Mouse (Mus musculus) erythroblast, adult 5-6 weeks (primary cell): ENCODE results near the gene Klhl20. TPM values are rescaled to one million over a fixed set of nuclear protein-coding genes. Genes with fewer than 3 reads are reported as not detected.
A peak's percentile ranks its signal among the peaks of the same experiment; 100 is the strongest.

Experiments used
- ATAC-seq: replicated peaks from 2 replicates; pipeline ENCODE4 v1.8.0; 2016; ENCODE audit warnings: moderate number of reproducible peaks, mild to moderate bottlenecking, moderate TSS enrichment, inconsistent platforms; ENCODE audit not compliant: poor library complexity, low FRiP score, severe bottlenecking
- total RNA-seq, 2 experiments: library from RNA; stranded (forward) in 1 of 2; stranded (reverse) in 1 of 2; fragments of 150-400 nt in 1 of 2; fragments of 200-764, 138-1000 nt in 1 of 2; gene quantifications; 2 replicates each; pipeline versions ENCODE4 v1.2.3 to v1.2.4; 2015 to 2017; ENCODE audit warnings: low replicate concordance in 2 of 2

The Klhl20 gene
- total RNA-seq, 2 experiments from 2014 or later, result 4.2 to 8.1 TPM

DNA sequence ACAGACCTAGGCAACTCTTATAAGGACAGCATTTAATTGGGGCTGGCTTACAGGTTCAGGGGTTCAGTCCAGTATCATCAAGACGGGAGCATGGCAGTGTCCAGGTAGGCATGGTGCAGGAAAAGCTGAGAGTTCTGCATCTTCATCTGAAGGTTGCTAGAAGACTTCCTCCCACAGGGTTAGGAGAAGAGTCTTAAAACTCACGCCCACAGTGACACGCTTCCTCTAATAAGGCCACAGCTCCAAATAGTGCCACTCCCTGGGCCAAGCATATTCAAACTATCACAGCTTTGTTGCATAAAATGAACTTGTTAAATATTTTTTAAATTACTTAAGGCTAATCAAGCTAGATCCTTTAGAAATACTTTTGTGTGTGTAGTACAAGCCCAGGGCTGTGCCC is 54.1 kb downstream of the Klhl20 start:
- no peak for ATAC-seq

- ATAC-seq, result no peak
These were observed 55.1 kb downstream of the Klhl20 start for GRCm38 (mm10) chr1:161076238-161076637.

- ATAC-seq, result peak; percentile 10
These were observed 60.1 kb downstream of the Klhl20 start for GRCm38 (mm10) chr1:161071272-161071620.

DNA sequence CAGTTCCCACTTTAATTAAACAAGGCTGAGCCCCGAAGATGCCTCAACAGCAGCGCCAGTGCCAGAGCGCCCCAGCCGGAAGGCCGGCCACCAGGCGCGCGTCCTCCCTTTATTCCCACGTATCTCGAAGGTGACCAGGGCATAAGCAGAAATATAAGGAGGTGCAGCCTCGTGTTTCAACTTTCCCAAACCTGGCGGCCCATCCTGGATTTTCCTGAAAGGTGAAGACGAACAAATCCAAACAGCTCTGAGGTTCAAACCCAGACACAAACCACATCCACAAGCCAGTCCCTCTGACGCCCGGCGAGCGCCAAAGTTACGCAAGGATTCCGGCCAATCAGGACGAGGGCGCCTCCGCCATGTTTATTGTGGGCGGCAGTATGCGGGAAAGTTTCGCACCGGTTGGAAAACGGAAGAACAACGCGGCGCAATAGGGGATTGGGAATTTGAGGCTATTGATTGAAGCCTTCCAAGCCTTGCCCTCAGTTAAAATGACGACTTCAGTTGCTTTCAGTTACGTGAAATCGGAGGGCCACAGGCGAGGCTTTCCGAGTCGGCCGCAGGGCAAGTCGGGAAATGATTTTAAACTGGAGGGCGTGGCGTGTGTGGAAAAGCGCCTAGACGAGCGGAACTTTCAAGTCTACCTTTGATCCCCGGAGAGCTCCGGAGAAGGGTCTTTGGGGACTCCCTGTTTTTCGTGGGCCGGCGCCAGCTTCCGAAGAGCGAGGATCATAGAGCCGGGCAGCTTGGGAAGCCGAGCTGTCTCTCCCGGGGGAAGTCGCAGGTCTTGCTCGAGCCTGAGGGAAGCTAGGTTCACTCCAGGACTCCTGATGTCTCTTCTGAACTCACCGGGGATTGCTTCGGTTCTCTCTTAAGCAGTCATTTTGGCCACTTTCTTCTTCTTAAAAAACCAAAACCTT is 60.7 kb downstream of the Klhl20 start, which contains the start of the genes Dars2 and Cenpl:
Dars2 (minus strand) TSS at position 307 of the 920 bp plus-strand sequence.
Cenpl (plus strand) TSS at position 362 of the 920 bp plus-strand sequence.
- peak; percentile 92 for ATAC-seq

GRCm38 (mm10) chr1:161063351-161063750 is 68.0 kb downstream of the Klhl20 start:
- ATAC-seq, result no peak

DNA sequence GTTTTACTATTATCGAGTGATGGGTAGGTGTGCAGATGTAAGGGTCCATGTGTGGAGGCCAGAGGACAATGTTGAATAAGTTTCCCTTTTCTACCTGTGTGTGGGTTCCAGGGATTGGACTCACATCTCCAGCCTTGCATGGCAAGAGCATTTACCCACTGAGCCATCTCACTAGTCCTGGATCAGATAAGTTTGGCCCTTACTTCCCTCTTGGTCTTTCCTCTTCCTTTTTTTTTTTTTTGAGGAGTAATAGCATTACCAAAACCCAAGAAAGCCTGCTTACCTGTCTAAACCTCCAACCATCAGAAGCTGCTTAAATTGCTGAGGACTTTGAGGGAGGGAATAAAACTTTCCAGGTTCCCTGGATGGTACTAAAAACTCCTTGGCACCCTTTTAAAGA is 74.1 kb downstream of the Klhl20 start:
- ATAC-seq, result no peak

- ATAC-seq, result no peak
These were observed 84.3 kb downstream of the Klhl20 start for GRCm38 (mm10) chr1:161046972-161047371.

DNA sequence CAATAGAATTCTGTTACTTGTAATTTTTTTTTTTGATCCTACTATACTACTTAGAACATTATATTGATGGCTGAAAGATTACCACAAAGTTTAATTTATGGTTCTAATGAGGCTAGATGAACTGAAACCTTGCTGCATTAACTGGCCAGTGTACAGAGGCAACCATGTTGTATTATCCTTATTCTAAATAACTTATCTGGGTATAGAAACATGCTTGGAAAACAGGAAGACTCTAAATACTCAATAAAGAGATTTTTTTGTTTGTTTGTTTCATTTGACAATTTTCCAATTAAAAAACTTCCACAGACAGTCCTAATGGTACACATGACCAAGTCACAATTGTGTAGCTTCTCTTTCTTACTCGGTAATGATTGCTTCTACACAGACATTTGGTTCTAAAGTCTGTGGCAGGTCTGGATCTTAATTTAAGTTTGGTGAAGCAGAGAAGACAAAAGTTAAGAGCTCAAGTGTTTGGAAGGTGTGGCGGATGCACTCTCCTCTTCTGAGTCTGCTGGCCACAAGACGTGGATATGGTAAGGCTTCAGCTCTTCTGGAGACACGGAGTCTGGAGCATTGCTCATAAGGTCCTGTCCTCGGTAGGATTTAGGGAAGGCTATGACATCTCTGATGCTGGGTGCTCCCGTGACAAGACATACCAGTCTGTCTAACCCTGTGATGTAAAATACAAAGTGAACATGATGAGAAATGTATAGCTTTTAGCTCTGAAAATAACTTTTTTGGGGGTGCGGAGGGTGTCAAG is 89.9 kb downstream of the Klhl20 start:
- ATAC-seq, result no peak

DNA sequence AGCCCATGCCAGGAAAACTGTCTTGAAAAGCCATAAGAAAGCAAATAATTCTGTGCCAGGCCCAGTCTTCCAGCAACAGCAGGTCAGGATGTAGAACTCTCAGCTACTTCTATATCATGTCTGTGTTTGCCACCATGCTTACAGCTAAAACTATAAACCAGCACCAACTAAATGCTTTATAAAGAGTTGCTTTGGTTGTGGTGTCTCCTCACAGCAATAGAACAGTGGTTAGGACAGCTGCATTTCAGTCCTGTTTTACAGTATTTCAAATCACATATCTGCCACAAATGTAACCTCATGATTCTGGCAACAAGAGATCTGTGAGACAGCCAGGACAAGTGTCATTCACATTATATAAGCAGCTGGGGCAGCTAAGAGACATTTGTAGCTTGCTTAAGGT is 90.5 kb downstream of the Klhl20 start:
- ATAC-seq, result no peak

DNA sequence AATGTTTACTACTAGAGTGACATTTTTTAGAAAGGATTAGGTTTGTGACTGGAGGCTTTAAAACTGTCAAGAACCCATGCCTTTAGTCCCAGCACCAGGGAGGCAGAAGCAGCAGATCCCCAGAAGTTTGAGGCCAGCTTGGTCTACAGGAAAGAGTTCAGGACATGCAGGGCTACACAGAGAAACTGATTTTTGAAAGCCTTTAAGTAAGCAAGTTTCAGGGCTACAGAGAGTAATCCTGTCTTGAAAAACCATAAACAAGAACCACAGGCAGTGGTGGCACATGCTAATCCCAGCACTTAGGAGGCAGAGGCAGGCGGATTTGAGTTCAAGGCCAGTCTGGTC is 90.9 kb downstream of the Klhl20 start:
- ATAC-seq, result no peak

- ATAC-seq, result no peak
These were observed 91.4 kb downstream of the Klhl20 start for GRCm38 (mm10) chr1:161039741-161040425.

- no peak for ATAC-seq
These were observed 92.2 kb downstream of the Klhl20 start for GRCm38 (mm10) chr1:161038968-161039721.

Other genes starting within 250 kb of the Klhl20 start
- 43.9 and 45.3 TPM in 2 replicates for gene Rc3h1, start 225.1 kb downstream of the Klhl20 start, total RNA-seq (2015; ENCODE audit: low replicate concordance)
- 54.4 and 55.5 TPM in 2 replicates for gene Rc3h1, start 225.1 kb downstream of the Klhl20 start, total RNA-seq (2017; ENCODE audit: low replicate concordance)
- gene Serpinc1, start 152.9 kb downstream of the Klhl20 start, total RNA-seq (2015; ENCODE audit: low replicate concordance), result 1.5 TPM in 1 of 2 replicates, not detected in the other
- 0.34 and 0.42 TPM in 2 replicates for gene Serpinc1, start 152.9 kb downstream of the Klhl20 start, total RNA-seq (2017; ENCODE audit: low replicate concordance)
- 1.3 and 2.9 TPM in 2 replicates for gene Zbtb37, start 96.7 kb downstream of the Klhl20 start, total RNA-seq (2015; ENCODE audit: low replicate concordance)
- 1.7 and 2.6 TPM in 2 replicates for gene Zbtb37, start 96.7 kb downstream of the Klhl20 start, total RNA-seq (2017; ENCODE audit: low replicate concordance)
- gene Dars2, start 60.9 kb downstream of the Klhl20 start, total RNA-seq (2015; ENCODE audit: low replicate concordance), result 6.7 and 13.6 TPM in 2 replicates
- 5.8 and 10.3 TPM in 2 replicates for gene Dars2, start 60.9 kb downstream of the Klhl20 start, total RNA-seq (2017; ENCODE audit: low replicate concordance)
- gene Cenpl, start 60.8 kb downstream of the Klhl20 start, total RNA-seq (2015; ENCODE audit: low replicate concordance), result 13.3 and 32.4 TPM in 2 replicates
- 8.8 and 12.1 TPM in 2 replicates for gene Cenpl, start 60.8 kb downstream of the Klhl20 start, total RNA-seq (2017; ENCODE audit: low replicate concordance)
- not detected in 2 replicates for gene Ankrd45, start 11.2 kb upstream of the Klhl20 start, total RNA-seq (2015; ENCODE audit: low replicate concordance)
- gene Ankrd45, start 11.2 kb upstream of the Klhl20 start, total RNA-seq (2017; ENCODE audit: low replicate concordance), result not detected in 2 replicates
- not detected in 2 replicates for gene Tex50, start 27.8 kb upstream of the Klhl20 start, total RNA-seq (2015; ENCODE audit: low replicate concordance)
- gene Tex50, start 27.8 kb upstream of the Klhl20 start, total RNA-seq (2017; ENCODE audit: low replicate concordance), result not detected in 2 replicates
- 41.2 and 61.1 TPM in 2 replicates for gene Prdx6, start 119.7 kb upstream of the Klhl20 start, total RNA-seq (2015; ENCODE audit: low replicate concordance)
- gene Prdx6, start 119.7 kb upstream of the Klhl20 start, total RNA-seq (2017; ENCODE audit: low replicate concordance), result 40.3 and 63.1 TPM in 2 replicates